8 mouse cellular contexts compared by ENCODE assay signal in the genomic region with DNA sequence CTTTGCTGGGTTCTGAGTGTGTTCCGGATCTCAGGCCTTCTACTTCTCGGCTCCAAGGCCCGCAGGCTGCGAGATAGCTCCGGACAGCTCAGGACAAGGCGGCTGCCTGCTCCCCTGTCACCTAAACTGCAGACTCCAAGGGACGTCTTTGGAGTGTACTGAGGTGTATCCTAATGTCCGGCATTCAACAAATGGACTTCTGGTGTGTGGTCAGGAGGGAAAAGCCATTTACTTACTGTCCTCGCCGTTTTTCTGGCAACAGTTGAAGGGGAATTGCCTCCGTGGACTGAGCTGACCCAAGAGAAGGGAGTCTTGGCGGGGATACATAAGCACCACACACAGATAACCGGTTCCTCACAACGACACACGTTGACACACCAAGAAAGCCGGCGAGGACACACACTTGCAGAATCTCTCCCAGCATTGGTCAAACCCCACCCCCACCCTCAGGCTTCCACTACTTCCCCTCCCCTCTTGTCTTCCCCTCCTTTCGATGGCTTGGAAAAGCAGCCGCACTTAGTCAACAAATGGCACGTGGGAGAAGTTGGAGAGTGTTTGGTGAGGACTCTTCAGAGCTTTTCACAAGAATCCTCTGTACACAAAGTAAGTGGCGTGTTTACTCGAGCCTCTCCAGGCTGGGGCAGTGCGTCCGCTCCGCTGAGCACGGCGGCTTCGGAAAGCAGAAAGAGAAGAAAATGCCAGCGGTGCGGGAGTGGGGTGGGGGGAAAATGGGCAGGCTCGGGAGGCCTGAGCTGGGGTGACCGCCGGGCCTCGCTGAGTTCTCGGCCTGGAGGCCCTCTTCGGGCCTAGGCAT. TPM values are rescaled to one million over a fixed set of nuclear protein-coding genes. Genes with fewer than 3 reads are reported as not detected.
DNase-seq lines count a peak whose midpoint lies in the region; ATAC-seq and TF ChIP-seq lines count a peak whose summit lies in the region.
"Had no signal": no experiment of that assay in that cellular context is flagged by ENCODE, and none has a peak within 500 bp of the region (broad histone marks: within the 10 kb centered on the region; RNA-seq: fewer than 3 reads in every experiment).

No protein-coding gene starts in this region.

- H3K27me3 ChIP-seq in heart, embryonic 16.5 days (ENCODE audit: control insufficient read depth, insufficient read depth, low read length) = peaks cover 93% of the 10 kb centered on the region
- peaks cover 99% of the 10 kb centered on the region for H3K27me3 ChIP-seq in lung, embryonic 14.5 days (ENCODE audit: insufficient read depth, low read length)
- peaks cover 61% of the 10 kb centered on the region for H3K27me3 ChIP-seq in stomach, embryonic 14.5 days (ENCODE audit: control insufficient read depth, insufficient read depth, low read length)

- in situ Hi-C loops in ES-E14 (cut with MboI; ENCODE audit: low sequenced_read_pairs in 2 of 2, unreplicated experiment in 2 of 2) = loop anchor here in 1 of 2 experiments (5.0 kb wide), 1 partner anchor 542 kb away; no protein-coding TSS in a partner anchor

- 3% methylated on average over 36 of the region's 36 CpGs for WGBS in heart, embryonic 16.5 days
- 2% methylated on average over 36 of the region's 36 CpGs for WGBS in lung, embryonic 14.5 days
- WGBS in stomach, embryonic 14.5 days = 2% methylated on average over 36 of the region's 36 CpGs

- H3K4me2 ChIP-seq in heart, embryonic 16.5 days (ENCODE audit: low read depth, low read length) = peak overlapping the region; percentile 70
- peak overlapping the region; percentile 45 for H3K4me2 ChIP-seq in lung, embryonic 14.5 days
- peak overlapping the region; percentile 45; the same call in 1 of the 2 replicates for H3K4me2 ChIP-seq in stomach, embryonic 14.5 days (replicated peaks; ENCODE audit: low read depth, low read length)

- H3K27ac ChIP-seq in ES-E14 (ENCODE audit: insufficient read depth, low read depth, low read length, poor library complexity, severe bottlenecking) = no peak overlapping the region
- H3K27ac ChIP-seq in heart, embryonic 16.5 days (ENCODE audit: low read length) = no peak overlapping the region
- no peak overlapping the region for H3K27ac ChIP-seq in lung, embryonic 14.5 days (ENCODE audit: low read depth)
- no peak overlapping the region for H3K27ac ChIP-seq in stomach, embryonic 14.5 days (ENCODE audit: low read length)

- DNase-seq in ES-E14 (ENCODE audit: low read depth, low spot score) = no peak
- peak; percentile 81 for DNase-seq in brain, embryonic 14.5 days (ENCODE audit: low read depth)
- peak; percentile 66 for DNase-seq in lung, embryonic 14.5 days
- DNase-seq in gastrocnemius, postnatal 25 days = no peak
- no peak for DNase-seq in spleen, postnatal 14 days (ENCODE audit: low spot score in 2 of 2)

- peaks cover 0 to 4% of the 10 kb centered on the region in 2 experiments; a peak in 1 of 4 replicates for H3K4me1 ChIP-seq in ES-E14 (ENCODE audit: control insufficient read depth in 2 of 2, insufficient read depth in 2 of 2, low read length in 2 of 2, poor library complexity in 1 of 2)
- H3K4me1 ChIP-seq in heart, embryonic 16.5 days (ENCODE audit: control insufficient read depth, insufficient read depth, low read length) = peaks cover 30% of the 10 kb centered on the region
- H3K4me1 ChIP-seq in lung, embryonic 14.5 days (ENCODE audit: insufficient read depth) = 0 out of 2 replicates have a peak, but pooled peaks cover 4% of the 10 kb centered on the region
- peaks cover 12% of the 10 kb centered on the region for H3K4me1 ChIP-seq in stomach, embryonic 14.5 days (ENCODE audit: control insufficient read depth, insufficient read depth, low read length)

- H3K4me3 ChIP-seq in ES-E14 (ENCODE audit: insufficient read depth in 1 of 2, low read depth in 1 of 2, low read length in 2 of 2, poor library complexity in 1 of 2, severe bottlenecking in 1 of 2) = peak overlapping the region; percentile 20 to 59; a peak in 3 of 4 replicates
- H3K4me3 ChIP-seq in heart, embryonic 16.5 days (ENCODE audit: low read length) = peak overlapping the region; percentile 47
- H3K4me3 ChIP-seq in lung, embryonic 14.5 days (ENCODE audit: low read depth, low read length) = peak overlapping the region; percentile 23; the same call in 1 of the 2 replicates
- no peak overlapping the region for H3K4me3 ChIP-seq in stomach, embryonic 14.5 days (ENCODE audit: low read depth, low read length)

- no peak overlapping the region for H3K9ac ChIP-seq in ES-E14 (ENCODE audit: insufficient read depth, low read depth, low read length, poor library complexity, severe bottlenecking)
- H3K9ac ChIP-seq in heart, embryonic 16.5 days (ENCODE audit: low read length) = no peak overlapping the region
- H3K9ac ChIP-seq in lung, embryonic 14.5 days = no peak overlapping the region
- no peak overlapping the region for H3K9ac ChIP-seq in stomach, embryonic 14.5 days (replicated peaks; ENCODE audit: low read depth, low read length)

- no peaks in the 10 kb centered on the region for H3K9me3 ChIP-seq in ES-E14 (ENCODE audit: control insufficient read depth, insufficient read depth, low read depth, low read length)
- no peaks in the 10 kb centered on the region for H3K9me3 ChIP-seq in heart, embryonic 16.5 days (replicated peaks; ENCODE audit: control insufficient read depth, low read length)
- H3K9me3 ChIP-seq in lung, embryonic 14.5 days (ENCODE audit: low read depth, low read length) = no peaks in the 10 kb centered on the region
- no peaks in the 10 kb centered on the region for H3K9me3 ChIP-seq in stomach, embryonic 14.5 days (ENCODE audit: control insufficient read depth, low read depth, low read length)

- no peak for TF ChIP-seq POLR2A in brain, embryonic 14.5 days (IDR thresholded peaks at IDR 0.05; ENCODE audit: borderline replicate concordance, extremely low read depth, insufficient read depth, insufficient read length, poor library complexity, severe bottlenecking)

- no peaks in the 10 kb centered on the region for H3K36me3 ChIP-seq in ES-E14 (ENCODE audit: control insufficient read depth, insufficient read depth, low read length, poor library complexity, severe bottlenecking)
- H3K36me3 ChIP-seq in heart, embryonic 16.5 days (ENCODE audit: control insufficient read depth, insufficient read depth) = no peaks in the 10 kb centered on the region
- H3K36me3 ChIP-seq in lung, embryonic 14.5 days (ENCODE audit: insufficient read depth) = no peaks in the 10 kb centered on the region
- no peaks in the 10 kb centered on the region for H3K36me3 ChIP-seq in stomach, embryonic 14.5 days (ENCODE audit: control insufficient read depth, insufficient read depth, low read length)

- no peak for ATAC-seq in heart, embryonic 16.5 days (replicated peaks; ENCODE audit: extremely low read depth, insufficient read depth, low FRiP score)
- peak; percentile 67 for ATAC-seq in lung, embryonic 14.5 days (ENCODE audit: insufficient read depth)
- peak; percentile 4; the same call in 1 of the 2 replicates for ATAC-seq in stomach, embryonic 14.5 days (ENCODE audit: insufficient number of reproducible peaks, insufficient read depth, low FRiP score, low read depth)

- no peak for TF ChIP-seq CTCF in brain, embryonic 14.5 days (IDR thresholded peaks at IDR 0.05; ENCODE audit: borderline replicate concordance, extremely low read depth, insufficient read depth, insufficient read length)
- TF ChIP-seq CTCF in lung, embryonic 14.5 days (IDR thresholded peaks at IDR 0.05; ENCODE audit: low read depth) = no peak

TF ChIP-seq in ES-E14, 5 proteins besides CTCF, POLR2A, EP300 and RAD21:
- no peak for TF ChIP-seq MAFK (IDR thresholded peaks at IDR 0.05; ENCODE audit: insufficient read depth, low read depth, low read length)
- TF ChIP-seq HCFC1 (IDR thresholded peaks at IDR 0.05; ENCODE audit: borderline replicate concordance, insufficient read depth, low read length) = no peak
- no peak for TF ChIP-seq CHD2 (IDR thresholded peaks at IDR 0.05; ENCODE audit: low read depth, low read length)
- TF ChIP-seq ZNF384 (IDR thresholded peaks at IDR 0.05; ENCODE audit: low read depth, low read length) = no peak
- no peak for TF ChIP-seq ZC3H11A (IDR thresholded peaks at IDR 0.05; ENCODE audit: borderline replicate concordance, low read depth, low read length)
TF ChIP-seq in ES-E14: peak in this region for 0.

RNA-seq across cellular contexts. Expression of gene Pax6, which starts 5.6 kb away (rescaled TPM):
- total RNA-seq in ES-E14 (2012; rRNA removed) = 4.3 and 7.1 TPM in 2 replicates
- 63.3 and 76.2 TPM in 2 replicates for polyA plus RNA-seq in brain, embryonic 14.5 days (2012; rRNA removed)
- polyA plus RNA-seq in heart, embryonic 16.5 days (2015; fragmentation: Nextera tagmentation; extraction: Ambion mirVana) = not detected in 2 replicates
- polyA plus RNA-seq in lung, embryonic 14.5 days (2014; fragmentation: Nextera tagmentation; extraction: Ambion mirVana) = 0.08 TPM in 1 of 2 replicates, not detected in the other
- 0.69 and 0.91 TPM in 2 replicates for polyA plus RNA-seq in stomach, embryonic 14.5 days (2014; fragmentation: Nextera tagmentation; extraction: Ambion mirVana)
- not detected for total RNA-seq in gastrocnemius, postnatal 25 days (2021)
- total RNA-seq: neutrophil, adult 5-6 weeks had no signal

Comparison
In these comparisons a context has a peak if more than half of its experiments do, and no peak if none do; other contexts are left out.
1. DNase-seq: peak in brain, embryonic 14.5 days (single experiment) and lung, embryonic 14.5 days (single experiment); none in ES-E14 (single experiment), gastrocnemius, postnatal 25 days (single experiment) and spleen, postnatal 14 days (0 of 2).
2. RNA of gene Pax6, which starts 5.6 kb away (polyA plus RNA-seq): 63.3 to 76.2 TPM in brain, embryonic 14.5 days; 0.69 to 0.91 TPM in stomach, embryonic 14.5 days, not detected in heart, embryonic 16.5 days and 0.08 TPM in lung, embryonic 14.5 days; every median in the first group is over 10 times any median in the second.
3. Peak in every context shown above with its lines, with median percentiles within 50 percentile points of each other: H3K4me2 ChIP-seq.